Mouse (Mus musculus) ES-E14 (cell line): Measurements from ENCODE around the gene Trpm8.

Source experiments
- CHD2 ChIP-seq: IDR thresholded peaks from 2 replicates; pipeline ENCODE4 v1.6.1; 2014; ENCODE audit warnings: mild to moderate bottlenecking, low read depth, low read length, inconsistent platforms
- HCFC1 ChIP-seq: IDR thresholded peaks from 2 replicates; pipeline ENCODE4 v1.6.1; 2012; ENCODE audit warnings: low read length, inconsistent platforms, borderline replicate concordance; ENCODE audit not compliant: insufficient read depth
- MAFK ChIP-seq: IDR thresholded peaks from 2 replicates; pipeline ENCODE4 v1.6.1; 2014; ENCODE audit warnings: mild to moderate bottlenecking, low read depth, low read length, inconsistent platforms; ENCODE audit not compliant: insufficient read depth
- ZNF384 ChIP-seq: IDR thresholded peaks from 2 replicates; pipeline ENCODE4 v1.6.1; 2012; ENCODE audit warnings: low read depth, low read length, inconsistent platforms

GRCm38 (mm10) chr1:88310349-88310748, 32.9 kb downstream of the Trpm8 start:
- TF ChIP-seq MAFK (no peak), HCFC1 (no peak), CHD2 (no peak), ZNF384 (no peak)
